Comparison of ENCODE assay signal across 25 mouse cellular contexts in the genomic region with DNA sequence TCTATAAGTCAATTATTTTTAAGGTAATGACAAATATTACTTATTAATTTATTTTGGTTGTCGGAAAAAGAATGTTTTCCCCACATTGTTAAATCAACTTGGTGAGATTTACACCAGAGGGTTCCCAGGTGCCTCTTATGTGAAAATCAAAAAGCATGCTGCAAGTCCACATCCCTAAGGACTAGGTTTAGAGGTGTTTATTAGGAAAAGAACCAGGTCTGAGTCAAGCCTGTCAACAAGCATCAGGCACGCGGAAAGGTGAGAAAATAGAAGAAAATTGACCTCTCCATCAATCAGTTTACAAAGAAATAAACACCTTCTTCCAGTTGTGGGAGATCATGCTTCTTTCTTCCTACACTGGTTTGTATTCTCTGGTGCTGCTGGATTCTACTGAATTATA. TPM values are rescaled to one million over a fixed set of nuclear protein-coding genes. Genes with fewer than 3 reads are reported as not detected.
"Had no signal": no experiment of that assay in that cellular context is flagged by ENCODE, and none has a peak within 500 bp of the region (broad histone marks: within the 10 kb centered on the region; RNA-seq: fewer than 3 reads in every experiment).

No protein-coding gene starts in this region.

- H3K9me3 ChIP-seq: midbrain, embryonic 10.5 days; midbrain, embryonic 12.5 days; neural tube, embryonic 13.5 days; neural tube, embryonic 15.5 days had no signal

- H3K36me3 ChIP-seq: midbrain, embryonic 10.5 days; midbrain, embryonic 12.5 days; neural tube, embryonic 13.5 days; neural tube, embryonic 15.5 days had no signal

- H3K27me3 ChIP-seq: midbrain, embryonic 12.5 days; neural tube, embryonic 13.5 days; neural tube, embryonic 15.5 days had no signal

- DNase-seq: lung, adult 18-20 months; lung, embryonic 14.5 days; lung, postnatal 10 days; lung, postnatal 4 days; retina, postnatal 1 day; right cerebral cortex, adult 18-20 months; right cerebral cortex, postnatal 25 days; right cerebral cortex, postnatal 4 days; spleen, adult 18-20 months; thymus, adult 18-20 months; thymus, postnatal 14 days; thymus, postnatal 36 days had no signal

- H3K27ac ChIP-seq: midbrain, embryonic 10.5 days; midbrain, embryonic 12.5 days; neural tube, embryonic 13.5 days; neural tube, embryonic 15.5 days had no signal

- H3K4me3 ChIP-seq: midbrain, embryonic 10.5 days; midbrain, embryonic 12.5 days; myocyte; neural tube, embryonic 13.5 days; neural tube, embryonic 15.5 days had no signal

- H3K4me1 ChIP-seq: neural tube, embryonic 13.5 days; neural tube, embryonic 15.5 days had no signal

- H3K9ac ChIP-seq: lung, embryonic 14.5 days; midbrain, embryonic 12.5 days; neural tube, embryonic 13.5 days; neural tube, embryonic 15.5 days had no signal

- H3K4me2 ChIP-seq: lung, embryonic 14.5 days; midbrain, embryonic 12.5 days; neural tube, embryonic 13.5 days; neural tube, embryonic 15.5 days had no signal

- ATAC-seq: midbrain, embryonic 16.5 days had no signal

RNA-seq across cellular contexts. Expression of a gene that starts 18.1 kb away (rescaled TPM):
- polyA plus RNA-seq: lung, embryonic 14.5 days; lung, embryonic 16.5 days; midbrain, embryonic 10.5 days; midbrain, embryonic 12.5 days; midbrain, embryonic 14.5 days; midbrain, embryonic 16.5 days; myocyte; neural tube, embryonic 11.5 days; neural tube, embryonic 13.5 days; neural tube, embryonic 15.5 days; small intestine, adult 2 months; stomach, embryonic 14.5 days; stomach, embryonic 16.5 days; thymus, postnatal 0 days had no signal
